Mouse (Mus musculus): Measurements from ENCODE around the gene Mob3b. TPM values are rescaled to one million over a fixed set of nuclear protein-coding genes. Genes with fewer than 3 reads are reported as not detected.

Gene Mob3b
- total and polyA plus RNA-seq, 3 experiments = 0.33 TPM; not detected in 2

GRCm38 (mm10) chr4:35124027-35124426 is 33.3 kb downstream of the Mob3b start:
- ATAC-seq (ENCODE audit: extremely low read depth, insufficient number of reproducible peaks, low FRiP score, poor library complexity, severe bottlenecking) = no peak
- no peak for TF ChIP-seq POLR2AphosphoS5 (IDR thresholded peaks at IDR 0.05; ENCODE audit: insufficient replicate concordance, low read depth, low read length)
- no peak for TF ChIP-seq GATA1 (IDR thresholded peaks at IDR 0.05; ENCODE audit: borderline replicate concordance, low read length)
- no peak for TF ChIP-seq CTCF (IDR thresholded peaks at IDR 0.05; ENCODE audit: low read depth, low read length)
- TF ChIP-seq TAL1 (conservative IDR thresholded peaks at IDR 0.05; ENCODE audit: low read depth, low read length) = no peak
- no peak for TF ChIP-seq GATA2 (IDR thresholded peaks at IDR 0.05; ENCODE audit: borderline replicate concordance, low read depth, low read length)
- H3K36me3 ChIP-seq (replicated peaks) = no peaks in the 10 kb centered on the region
- H3K27me3 ChIP-seq (ENCODE audit: insufficient read depth, low read length) = peaks cover 3% of the 10 kb centered on the region; the same call in 1 of the 2 replicates
- no peaks in the 10 kb centered on the region for H3K4me1 ChIP-seq (ENCODE audit: insufficient read depth, low read depth, low read length)
- no peak overlapping the region for H3K4me3 ChIP-seq (ENCODE audit: low read depth, low read length)
- H3K9me3 ChIP-seq (replicated peaks) = no peaks in the 10 kb centered on the region
- no peak for DNase-seq (ENCODE audit: low spot score)

DNA sequence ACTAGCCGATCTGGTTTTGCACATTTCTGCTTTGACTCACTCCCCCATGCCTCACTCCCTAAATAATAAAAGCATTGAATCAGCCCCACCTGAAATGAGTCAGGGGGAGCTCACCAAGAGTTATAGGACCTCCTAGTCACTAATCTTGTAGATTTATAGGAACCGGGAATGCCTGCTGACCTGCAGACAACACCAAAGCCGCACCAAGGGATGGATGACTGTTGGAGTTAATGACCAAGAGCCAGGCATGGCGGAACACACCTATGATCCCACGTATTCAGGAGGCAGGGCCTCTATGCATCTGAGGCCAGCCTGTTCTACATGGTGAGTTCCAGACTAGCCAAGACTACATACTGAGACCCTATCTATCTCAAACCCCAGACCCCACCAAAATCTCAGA is 34.2 kb downstream of the Mob3b start:
- no peak overlapping the region for H3K4me3 ChIP-seq (ENCODE audit: low read depth, low read length)
- no peaks in the 10 kb centered on the region for H3K36me3 ChIP-seq (replicated peaks)
- no peaks in the 10 kb centered on the region for H3K4me1 ChIP-seq (ENCODE audit: insufficient read depth, low read depth, low read length)
- H3K9me3 ChIP-seq (replicated peaks) = no peaks in the 10 kb centered on the region
- peaks cover 3% of the 10 kb centered on the region; the same call in 1 of the 2 replicates for H3K27me3 ChIP-seq (ENCODE audit: insufficient read depth, low read length)
- ATAC-seq (ENCODE audit: extremely low read depth, insufficient number of reproducible peaks, low FRiP score, poor library complexity, severe bottlenecking) (no peak), DNase-seq (ENCODE audit: low spot score) (no peak)
- TF ChIP-seq POLR2AphosphoS5 (IDR thresholded peaks at IDR 0.05; ENCODE audit: insufficient replicate concordance, low read depth, low read length) = no peak
- no peak for TF ChIP-seq GATA1 (IDR thresholded peaks at IDR 0.05; ENCODE audit: borderline replicate concordance, low read length)

DNA sequence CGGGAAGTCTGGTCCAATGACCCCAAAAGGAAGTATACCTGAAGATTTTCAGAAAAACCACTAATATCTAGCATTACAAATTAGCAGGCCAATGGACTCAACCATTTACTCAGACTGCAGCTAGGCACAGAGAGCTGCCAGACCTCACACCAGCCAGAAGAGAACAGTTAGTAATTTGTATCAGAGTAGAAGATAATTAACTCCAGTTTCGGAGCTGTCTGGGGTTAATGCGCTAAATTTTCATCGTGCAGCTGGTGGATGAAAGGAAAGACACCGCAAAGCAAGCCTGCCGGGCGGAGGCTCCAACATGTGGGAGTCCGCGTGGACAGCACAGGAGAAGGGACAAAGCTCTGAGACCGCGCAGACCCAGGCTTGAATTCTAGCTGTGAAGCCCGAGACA is 36.2 kb downstream of the Mob3b start:
- Histone ChIP-seq H3K4me1 (ENCODE audit: insufficient read depth, low read depth, low read length) (no peaks in the 10 kb centered on the region), H3K9me3 (replicated peaks) (no peaks in the 10 kb centered on the region), H3K4me3 (ENCODE audit: low read depth, low read length) (no peak overlapping the region), H3K36me3 (replicated peaks) (no peaks in the 10 kb centered on the region), H3K27me3 (ENCODE audit: insufficient read depth, low read length) (peaks cover 3% of the 10 kb centered on the region; the same call in 1 of the 2 replicates)
- ATAC-seq (ENCODE audit: extremely low read depth, insufficient number of reproducible peaks, low FRiP score, poor library complexity, severe bottlenecking) = no peak
- no peak for TF ChIP-seq GATA1 (IDR thresholded peaks at IDR 0.05; ENCODE audit: borderline replicate concordance, low read length)
- no peak for TF ChIP-seq CTCF (IDR thresholded peaks at IDR 0.05; ENCODE audit: low read depth, low read length)
- TF ChIP-seq TAL1 (conservative IDR thresholded peaks at IDR 0.05; ENCODE audit: low read depth, low read length) = no peak
- no peak for TF ChIP-seq POLR2AphosphoS5 (IDR thresholded peaks at IDR 0.05; ENCODE audit: insufficient replicate concordance, low read depth, low read length)
- TF ChIP-seq GATA2 (IDR thresholded peaks at IDR 0.05; ENCODE audit: borderline replicate concordance, low read depth, low read length) = no peak
- DNase-seq (ENCODE audit: low spot score) = no peak

DNA sequence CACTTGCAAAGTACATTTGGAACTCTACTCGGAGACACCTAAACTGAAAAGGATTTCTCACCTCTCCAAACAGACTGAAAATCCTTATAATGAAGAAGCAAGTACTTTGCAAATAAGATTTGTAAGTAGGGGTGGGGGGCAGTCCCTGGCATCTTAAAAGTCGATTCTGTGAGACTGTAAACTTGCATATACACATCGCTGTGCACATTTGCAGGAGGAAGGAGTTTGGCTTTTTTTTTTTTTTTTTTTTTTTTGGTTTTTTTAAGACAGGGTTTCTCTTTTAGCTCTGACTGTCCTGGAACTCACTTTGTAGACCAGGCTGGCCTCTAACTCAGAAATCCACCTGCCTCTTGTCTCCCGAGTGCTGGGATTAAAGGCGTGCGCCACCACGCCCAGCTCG is 36.7 kb downstream of the Mob3b start:
- DNase-seq (ENCODE audit: low spot score) = no peak
- Histone ChIP-seq H3K27me3 (ENCODE audit: insufficient read depth, low read length) (peaks cover 3% of the 10 kb centered on the region; the same call in 1 of the 2 replicates), H3K4me3 (ENCODE audit: low read depth, low read length) (no peak overlapping the region), H3K9me3 (replicated peaks) (no peaks in the 10 kb centered on the region), H3K36me3 (replicated peaks) (no peaks in the 10 kb centered on the region), H3K4me1 (ENCODE audit: insufficient read depth, low read depth, low read length) (no peaks in the 10 kb centered on the region)
- ATAC-seq (ENCODE audit: extremely low read depth, insufficient number of reproducible peaks, low FRiP score, poor library complexity, severe bottlenecking) = no peak
- TF ChIP-seq GATA1 (IDR thresholded peaks at IDR 0.05; ENCODE audit: borderline replicate concordance, low read length) (no peak), GATA2 (IDR thresholded peaks at IDR 0.05; ENCODE audit: borderline replicate concordance, low read depth, low read length) (no peak), CTCF (IDR thresholded peaks at IDR 0.05; ENCODE audit: low read depth, low read length) (no peak), POLR2AphosphoS5 (IDR thresholded peaks at IDR 0.05; ENCODE audit: insufficient replicate concordance, low read depth, low read length) (no peak), TAL1 (conservative IDR thresholded peaks at IDR 0.05; ENCODE audit: low read depth, low read length) (no peak)

GRCm38 (mm10) chr4:35120159-35120558 is 37.1 kb downstream of the Mob3b start:
- no peak for DNase-seq (ENCODE audit: low spot score)
- ATAC-seq (ENCODE audit: extremely low read depth, insufficient number of reproducible peaks, low FRiP score, poor library complexity, severe bottlenecking) = no peak

GRCm38 (mm10) chr4:35118851-35119250 is 38.4 kb downstream of the Mob3b start:
- no peaks in the 10 kb centered on the region for H3K9me3 ChIP-seq (replicated peaks)
- DNase-seq (ENCODE audit: low spot score) (no peak), ATAC-seq (ENCODE audit: extremely low read depth, insufficient number of reproducible peaks, low FRiP score, poor library complexity, severe bottlenecking) (no peak)
- peaks cover 3% of the 10 kb centered on the region; the same call in 1 of the 2 replicates for H3K27me3 ChIP-seq (ENCODE audit: insufficient read depth, low read length)
- no peak overlapping the region for H3K4me3 ChIP-seq (ENCODE audit: low read depth, low read length)
- TF ChIP-seq GATA2 (IDR thresholded peaks at IDR 0.05; ENCODE audit: borderline replicate concordance, low read depth, low read length) (no peak), GATA1 (IDR thresholded peaks at IDR 0.05; ENCODE audit: borderline replicate concordance, low read length) (no peak), CTCF (IDR thresholded peaks at IDR 0.05; ENCODE audit: low read depth, low read length) (no peak), POLR2AphosphoS5 (IDR thresholded peaks at IDR 0.05; ENCODE audit: insufficient replicate concordance, low read depth, low read length) (no peak), TAL1 (conservative IDR thresholded peaks at IDR 0.05; ENCODE audit: low read depth, low read length) (no peak)
- no peaks in the 10 kb centered on the region for H3K4me1 ChIP-seq (ENCODE audit: insufficient read depth, low read depth, low read length)
- no peaks in the 10 kb centered on the region for H3K36me3 ChIP-seq (replicated peaks)

More at GRCm38 (mm10) chr4:35120159-35120558, 37.1 kb downstream of the Mob3b start:
- Histone ChIP-seq H3K4me3 (ENCODE audit: low read depth, low read length) (no peak overlapping the region), H3K4me1 (ENCODE audit: insufficient read depth, low read depth, low read length) (no peaks in the 10 kb centered on the region), H3K27me3 (ENCODE audit: insufficient read depth, low read length) (peaks cover 3% of the 10 kb centered on the region; the same call in 1 of the 2 replicates), H3K36me3 (replicated peaks) (no peaks in the 10 kb centered on the region), H3K9me3 (replicated peaks) (no peaks in the 10 kb centered on the region)
- TF ChIP-seq GATA1 (IDR thresholded peaks at IDR 0.05; ENCODE audit: borderline replicate concordance, low read length) = no peak
- no peak for TF ChIP-seq POLR2AphosphoS5 (IDR thresholded peaks at IDR 0.05; ENCODE audit: insufficient replicate concordance, low read depth, low read length)
- no peak for TF ChIP-seq CTCF (IDR thresholded peaks at IDR 0.05; ENCODE audit: low read depth, low read length)
- TF ChIP-seq GATA2 (IDR thresholded peaks at IDR 0.05; ENCODE audit: borderline replicate concordance, low read depth, low read length) = no peak
- no peak for TF ChIP-seq TAL1 (conservative IDR thresholded peaks at IDR 0.05; ENCODE audit: low read depth, low read length)

Measured in G1E (cell line).